Mouse (Mus musculus): Measurements from ENCODE around the gene Tsnax. TPM values are rescaled to one million over a fixed set of nuclear protein-coding genes. Genes with fewer than 3 reads are reported as not detected.

The Tsnax gene
- polyA plus RNA-seq, 1 experiment from 2014 or later = 129 TPM

DNA sequence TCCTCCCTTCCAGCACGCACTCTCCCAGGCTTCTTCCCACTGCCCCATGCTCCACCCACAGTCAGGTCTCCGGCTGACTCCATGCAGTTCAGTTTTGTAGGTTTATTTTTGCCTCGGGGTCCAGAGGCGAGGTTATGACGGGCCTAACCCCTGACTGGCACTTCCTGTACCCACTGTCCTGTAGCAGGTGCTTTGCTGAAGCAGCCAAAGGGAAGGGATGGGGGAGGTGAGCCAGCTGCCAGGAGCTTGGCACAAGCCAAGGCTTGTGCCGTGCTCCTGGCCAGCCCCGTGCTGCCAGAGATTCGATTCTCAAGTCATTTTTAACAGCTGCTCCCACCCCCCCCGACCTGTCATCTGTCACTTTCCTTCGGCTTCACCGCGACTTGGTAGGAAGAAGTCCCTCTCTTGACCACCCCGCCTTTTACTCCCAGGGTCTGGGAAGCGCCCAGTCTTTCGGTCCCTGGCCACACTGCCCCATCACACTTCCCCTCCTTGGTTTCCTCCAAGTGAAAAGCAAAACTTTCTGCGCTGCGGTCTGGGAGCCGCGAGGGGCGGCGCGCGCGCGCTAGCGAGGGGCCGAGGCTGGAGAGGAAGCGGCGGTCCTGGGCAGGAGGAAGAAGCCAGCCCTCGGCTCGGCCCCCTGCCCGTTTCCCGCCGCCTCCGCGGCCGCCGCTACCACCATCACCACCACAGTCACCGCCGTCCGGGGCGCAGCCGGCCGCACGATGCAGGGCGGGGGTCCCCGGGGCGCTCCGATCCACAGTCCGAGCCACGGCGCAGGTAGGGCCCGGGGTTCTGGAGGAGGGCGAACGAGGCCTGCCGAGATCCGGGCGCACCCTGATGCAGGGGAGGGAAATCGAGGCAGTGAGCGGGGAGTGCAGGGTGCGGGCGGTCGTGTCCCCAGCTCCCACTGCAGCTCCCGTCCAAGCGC is 41.0 kb downstream of the Tsnax start, which contains the start of gene Disc1:
TSS of gene Disc1 (plus strand) at position 691 of the 931 bp plus-strand sequence.
- H3K36me3 ChIP-seq (ENCODE audit: insufficient read depth, low read length) = no peaks in the 10 kb centered on the region
- peaks cover 11% of the 10 kb centered on the region for H3K4me1 ChIP-seq (ENCODE audit: insufficient read depth, low read length)
- H3K27ac ChIP-seq (ENCODE audit: low read length) = peak within 1 kb of the TSS; percentile 78
- 2% methylated on average over 63 of the region's 65 CpGs for WGBS
- peaks cover 21% of the 10 kb centered on the region for H3K27me3 ChIP-seq (ENCODE audit: insufficient read depth, low read length)
- peak within 1 kb of the TSS; percentile 74 for H3K4me3 ChIP-seq (ENCODE audit: low read length)
- H3K4me2 ChIP-seq (replicated peaks; ENCODE audit: low read depth, low read length) = peak within 1 kb of the TSS; percentile 95
- peak; percentile 74 for ATAC-seq (ENCODE audit: low FRiP score, low TSS enrichment)
- H3K9me3 ChIP-seq (ENCODE audit: low read length) = no peaks in the 10 kb centered on the region
- peak within 1 kb of the TSS; percentile 80 for H3K9ac ChIP-seq (replicated peaks; ENCODE audit: low read length)

DNA sequence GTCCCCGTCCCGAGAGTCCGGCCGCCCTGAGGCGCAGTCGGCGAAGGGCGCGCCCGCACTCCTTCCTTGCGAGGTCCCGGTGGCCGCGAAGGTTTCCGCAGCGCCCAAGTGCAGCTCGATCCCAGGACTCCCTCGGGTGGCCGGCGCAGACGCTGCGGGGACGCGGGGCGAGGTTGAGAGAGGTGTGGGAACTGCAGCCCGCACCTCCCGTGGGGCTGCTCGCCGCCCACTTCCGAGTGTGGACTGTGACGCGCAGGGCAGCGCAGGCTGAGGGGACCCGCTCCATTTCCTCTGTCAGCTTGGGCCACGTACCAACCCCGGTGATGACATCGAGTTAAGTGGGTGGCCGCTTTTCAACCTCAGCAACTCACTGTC is 41.6 kb downstream of the Tsnax start:
- H3K9ac ChIP-seq (replicated peaks; ENCODE audit: low read length) = peak overlapping the region; percentile 80
- peaks cover 21% of the 10 kb centered on the region for H3K27me3 ChIP-seq (ENCODE audit: insufficient read depth, low read length)
- H3K4me2 ChIP-seq (replicated peaks; ENCODE audit: low read depth, low read length) = peak overlapping the region; percentile 95
- 0% methylated on average over 36 of the region's 38 CpGs for WGBS
- H3K4me3 ChIP-seq (ENCODE audit: low read length) = peak overlapping the region; percentile 74
- H3K27ac ChIP-seq (ENCODE audit: low read length) = peak overlapping the region; percentile 78
- peaks cover 11% of the 10 kb centered on the region for H3K4me1 ChIP-seq (ENCODE audit: insufficient read depth, low read length)
- no peaks in the 10 kb centered on the region for H3K9me3 ChIP-seq (ENCODE audit: low read length)
- no peaks in the 10 kb centered on the region for H3K36me3 ChIP-seq (ENCODE audit: insufficient read depth, low read length)
- peak; percentile 70 for ATAC-seq (ENCODE audit: low FRiP score, low TSS enrichment)

DNA sequence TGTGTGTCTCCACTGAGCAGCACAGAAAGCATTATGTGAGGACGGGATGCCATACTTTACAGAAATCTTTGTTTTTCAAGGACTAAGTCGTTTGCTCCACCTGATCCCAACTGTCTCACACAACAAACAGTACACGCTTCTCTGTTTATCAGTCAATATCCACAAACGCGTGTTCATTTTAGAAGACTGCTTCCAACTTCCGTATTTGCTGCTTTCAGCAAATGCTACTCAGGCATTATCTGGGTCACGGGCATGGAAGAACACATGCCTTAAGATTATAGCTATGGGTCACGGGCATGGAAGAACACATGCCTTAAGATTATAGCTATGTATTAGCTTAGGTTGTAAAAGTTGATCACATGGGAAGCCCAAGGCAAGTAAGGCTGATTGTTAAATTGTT is 48.1 kb downstream of the Tsnax start:
- no peak for ATAC-seq (ENCODE audit: low FRiP score, low TSS enrichment)
- Histone ChIP-seq H3K27ac (ENCODE audit: low read length) (no peak overlapping the region), H3K27me3 (ENCODE audit: insufficient read depth, low read length) (no peaks in the 10 kb centered on the region), H3K9me3 (ENCODE audit: low read length) (no peaks in the 10 kb centered on the region), H3K36me3 (ENCODE audit: insufficient read depth, low read length) (no peaks in the 10 kb centered on the region), H3K9ac (replicated peaks; ENCODE audit: low read length) (no peak overlapping the region), H3K4me2 (replicated peaks; ENCODE audit: low read depth, low read length) (no peak overlapping the region), H3K4me3 (ENCODE audit: low read length) (no peak overlapping the region), H3K4me1 (ENCODE audit: insufficient read depth, low read length) (no peaks in the 10 kb centered on the region)
- 86% methylated on average over 8 of the region's 8 CpGs for WGBS

DNA sequence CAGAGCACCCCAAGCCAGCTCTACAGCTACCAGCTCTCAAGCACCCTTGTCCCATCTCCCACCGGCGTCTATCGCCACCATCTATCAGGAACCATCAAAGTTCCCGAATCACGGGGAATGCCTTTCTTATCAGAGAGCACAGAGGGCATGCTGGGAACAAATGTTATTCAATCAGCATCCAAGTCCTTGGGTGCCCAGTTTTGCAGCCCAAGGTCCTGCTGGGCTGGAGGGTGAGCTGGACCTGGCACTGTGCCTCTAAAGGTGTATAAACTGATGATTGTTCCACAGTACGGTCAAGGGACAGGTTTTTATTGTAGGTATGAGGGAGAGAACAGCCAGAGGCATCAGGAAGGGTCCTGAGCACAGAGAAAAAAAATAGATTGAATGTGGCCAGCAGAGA is 52.8 kb downstream of the Tsnax start:
- Histone ChIP-seq H3K9ac (replicated peaks; ENCODE audit: low read length) (no peak overlapping the region), H3K27ac (ENCODE audit: low read length) (no peak overlapping the region), H3K4me3 (ENCODE audit: low read length) (no peak overlapping the region), H3K27me3 (ENCODE audit: insufficient read depth, low read length) (no peaks in the 10 kb centered on the region), H3K9me3 (ENCODE audit: low read length) (no peaks in the 10 kb centered on the region), H3K4me1 (ENCODE audit: insufficient read depth, low read length) (no peaks in the 10 kb centered on the region), H3K4me2 (replicated peaks; ENCODE audit: low read depth, low read length) (no peak overlapping the region), H3K36me3 (ENCODE audit: insufficient read depth, low read length) (no peaks in the 10 kb centered on the region)
- WGBS = 85% methylated on average over 6 of the region's 6 CpGs
- ATAC-seq (ENCODE audit: low FRiP score, low TSS enrichment) = no peak

DNA sequence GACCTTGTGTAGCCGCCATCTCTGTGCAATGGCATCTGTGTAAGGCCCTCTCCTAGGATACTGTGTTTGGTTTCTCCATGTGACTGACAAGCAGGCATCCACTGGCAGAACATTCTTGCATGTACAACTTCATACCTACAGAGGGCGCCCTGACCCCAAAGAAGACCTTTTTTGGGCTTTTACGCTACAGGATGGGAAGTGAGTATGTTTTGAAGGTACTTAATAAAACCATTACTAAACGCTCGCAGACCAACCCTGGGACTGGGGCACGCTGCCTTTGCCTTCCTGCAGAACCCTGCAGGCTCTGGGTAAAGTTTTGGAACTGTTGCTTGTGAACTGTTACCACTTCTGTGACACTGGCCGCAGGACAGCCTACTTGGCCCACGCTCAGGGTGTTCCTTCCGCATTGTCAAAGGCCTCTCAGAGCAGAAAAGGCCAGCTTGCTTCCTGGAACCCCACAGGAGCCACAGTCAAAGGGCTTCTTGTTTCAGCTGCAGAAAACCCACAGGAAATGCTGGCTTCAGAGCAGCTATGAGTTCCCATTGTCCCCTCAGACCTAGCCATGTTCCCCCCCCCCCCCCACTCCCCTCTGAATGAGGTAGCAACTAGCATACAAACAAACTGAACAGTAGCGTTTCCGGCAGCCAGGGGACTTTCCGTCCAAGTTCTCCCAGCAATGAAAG is 54.3 kb downstream of the Tsnax start:
- Histone ChIP-seq H3K9ac (replicated peaks; ENCODE audit: low read length) (no peak overlapping the region; the same call in 1 of the 2 replicates), H3K27me3 (ENCODE audit: insufficient read depth, low read length) (no peaks in the 10 kb centered on the region), H3K27ac (ENCODE audit: low read length) (peak overlapping the region; percentile 76), H3K4me3 (ENCODE audit: low read length) (no peak overlapping the region), H3K9me3 (ENCODE audit: low read length) (no peaks in the 10 kb centered on the region), H3K4me2 (replicated peaks; ENCODE audit: low read depth, low read length) (peak overlapping the region; percentile 30; the same call in 1 of the 2 replicates), H3K4me1 (ENCODE audit: insufficient read depth, low read length) (no peaks in the 10 kb centered on the region), H3K36me3 (ENCODE audit: insufficient read depth, low read length) (no peaks in the 10 kb centered on the region)
- peak; percentile 79 for ATAC-seq (ENCODE audit: low FRiP score, low TSS enrichment)
- WGBS = 30% methylated on average over 12 of the region's 12 CpGs

DNA sequence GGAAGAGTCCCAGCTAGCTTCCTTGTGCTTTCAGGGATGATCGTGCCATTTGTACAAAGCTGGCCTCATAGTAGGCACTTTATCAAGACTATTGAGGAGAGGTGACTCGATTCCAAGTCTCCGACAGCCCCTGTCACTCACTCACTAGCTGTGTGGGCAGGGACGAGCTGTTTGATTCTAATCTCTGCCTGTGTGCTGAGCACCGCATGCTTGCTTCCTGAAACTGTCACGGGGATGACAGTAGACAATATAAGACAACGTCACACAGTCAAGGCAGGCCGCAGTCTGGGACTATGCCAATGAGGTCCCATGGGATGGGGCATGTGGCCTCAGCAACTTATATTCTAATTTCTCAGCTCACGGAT is 54.8 kb downstream of the Tsnax start:
- no peak overlapping the region for H3K4me3 ChIP-seq (ENCODE audit: low read length)
- peak; percentile 60 for ATAC-seq (ENCODE audit: low FRiP score, low TSS enrichment)
- no peaks in the 10 kb centered on the region for H3K4me1 ChIP-seq (ENCODE audit: insufficient read depth, low read length)
- no peak overlapping the region for H3K4me2 ChIP-seq (replicated peaks; ENCODE audit: low read depth, low read length)
- no peaks in the 10 kb centered on the region for H3K36me3 ChIP-seq (ENCODE audit: insufficient read depth, low read length)
- H3K9ac ChIP-seq (replicated peaks; ENCODE audit: low read length) = no peak overlapping the region; the same call in 1 of the 2 replicates
- no peaks in the 10 kb centered on the region for H3K9me3 ChIP-seq (ENCODE audit: low read length)
- WGBS = 74% methylated on average over 9 of the region's 9 CpGs
- H3K27me3 ChIP-seq (ENCODE audit: insufficient read depth, low read length) = no peaks in the 10 kb centered on the region
- H3K27ac ChIP-seq (ENCODE audit: low read length) = peak overlapping the region; percentile 76

DNA sequence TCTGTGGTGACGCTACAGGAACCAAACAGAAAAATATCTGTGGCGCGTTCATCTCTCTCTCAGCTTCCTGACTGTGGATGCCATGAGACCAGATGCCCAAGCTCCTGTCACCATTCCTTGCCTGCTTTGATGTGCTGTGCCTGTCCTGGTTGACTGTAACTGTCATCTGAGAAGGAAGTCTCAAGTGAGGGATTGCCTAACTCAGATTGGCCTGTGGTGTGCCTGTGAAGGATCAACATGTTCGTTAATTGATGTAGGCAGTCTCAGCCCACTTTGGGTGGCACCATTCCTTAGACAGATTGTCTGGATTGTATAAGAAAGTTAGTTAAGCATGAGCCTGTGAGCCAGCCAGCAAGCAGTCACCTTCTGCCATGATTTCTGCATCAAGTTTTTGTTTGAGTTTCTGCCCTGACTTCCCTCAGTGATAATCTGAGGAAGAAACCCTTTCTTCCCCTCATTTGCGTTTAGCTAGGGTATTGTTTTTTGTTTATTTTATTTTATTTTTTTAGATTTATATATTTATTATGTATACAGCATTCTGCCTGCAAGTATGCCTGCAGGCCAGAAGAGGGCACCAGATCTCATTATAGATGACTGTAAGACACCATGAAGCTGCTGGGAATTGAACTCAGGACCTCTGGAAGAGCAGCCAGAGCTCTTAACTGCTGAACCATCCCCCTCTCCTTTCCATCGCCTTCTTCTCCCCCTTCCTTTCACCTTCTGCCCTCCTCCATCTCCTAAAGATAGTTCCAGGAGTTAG is 55.5 kb downstream of the Tsnax start:
- Histone ChIP-seq H3K4me3 (ENCODE audit: low read length) (no peak overlapping the region), H3K27ac (ENCODE audit: low read length) (peak overlapping the region; percentile 76), H3K4me2 (replicated peaks; ENCODE audit: low read depth, low read length) (no peak overlapping the region), H3K4me1 (ENCODE audit: insufficient read depth, low read length) (no peaks in the 10 kb centered on the region), H3K27me3 (ENCODE audit: insufficient read depth, low read length) (no peaks in the 10 kb centered on the region), H3K36me3 (ENCODE audit: insufficient read depth, low read length) (no peaks in the 10 kb centered on the region), H3K9ac (replicated peaks; ENCODE audit: low read length) (no peak overlapping the region), H3K9me3 (ENCODE audit: low read length) (no peaks in the 10 kb centered on the region)
- 87% methylated on average over 6 of the region's 6 CpGs for WGBS
- ATAC-seq (ENCODE audit: low FRiP score, low TSS enrichment) = no peak

DNA sequence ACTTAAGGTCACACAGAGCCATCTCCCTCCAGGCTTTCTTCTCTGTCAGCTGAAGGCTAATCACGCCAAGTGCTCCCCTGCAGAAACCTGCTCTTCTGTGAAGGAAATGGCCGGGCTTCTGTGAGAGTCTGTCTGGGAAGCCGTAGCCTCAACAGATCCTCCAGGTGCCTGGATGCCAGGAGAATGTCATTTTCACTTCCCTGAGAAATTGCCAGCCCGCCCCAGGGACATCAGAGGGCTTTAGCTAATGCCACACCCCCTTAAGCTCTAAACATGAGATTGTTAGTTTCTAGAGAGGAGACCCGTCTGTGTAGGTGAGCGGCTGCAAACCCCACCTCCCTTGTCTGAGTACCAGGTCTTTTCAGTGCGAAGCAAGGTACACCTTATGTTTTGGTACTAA is 56.5 kb downstream of the Tsnax start:
- Histone ChIP-seq H3K4me1 (ENCODE audit: insufficient read depth, low read length) (no peaks in the 10 kb centered on the region), H3K27me3 (ENCODE audit: insufficient read depth, low read length) (no peaks in the 10 kb centered on the region), H3K4me2 (replicated peaks; ENCODE audit: low read depth, low read length) (no peak overlapping the region), H3K27ac (ENCODE audit: low read length) (no peak overlapping the region), H3K4me3 (ENCODE audit: low read length) (no peak overlapping the region), H3K36me3 (ENCODE audit: insufficient read depth, low read length) (no peaks in the 10 kb centered on the region), H3K9ac (replicated peaks; ENCODE audit: low read length) (no peak overlapping the region), H3K9me3 (ENCODE audit: low read length) (no peaks in the 10 kb centered on the region)
- ATAC-seq (ENCODE audit: low FRiP score, low TSS enrichment) = no peak
- WGBS = 66% methylated on average over 7 of the region's 7 CpGs

DNA sequence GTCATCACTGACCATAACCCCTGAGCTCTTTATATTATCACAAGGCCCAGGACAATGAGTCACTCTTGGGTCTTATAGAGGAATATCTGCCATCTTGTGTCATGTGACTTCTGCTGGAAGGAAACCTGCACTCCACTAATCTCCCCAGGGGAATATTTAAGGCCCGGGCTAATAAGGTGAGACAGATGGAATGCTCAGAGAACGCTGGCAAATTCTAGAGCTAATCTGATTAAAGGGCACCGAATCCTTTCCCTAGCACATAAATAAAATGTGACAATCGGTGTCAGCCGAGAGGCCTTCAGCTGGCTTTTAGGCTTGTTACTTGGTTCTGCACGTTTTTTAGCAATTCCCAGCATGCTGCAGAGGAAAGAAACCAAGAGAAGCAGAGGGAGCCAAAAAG is 56.9 kb downstream of the Tsnax start:
- no peaks in the 10 kb centered on the region for H3K9me3 ChIP-seq (ENCODE audit: low read length)
- no peak overlapping the region for H3K4me3 ChIP-seq (ENCODE audit: low read length)
- no peak overlapping the region for H3K9ac ChIP-seq (replicated peaks; ENCODE audit: low read length)
- no peaks in the 10 kb centered on the region for H3K27me3 ChIP-seq (ENCODE audit: insufficient read depth, low read length)
- no peaks in the 10 kb centered on the region for H3K36me3 ChIP-seq (ENCODE audit: insufficient read depth, low read length)
- no peak for ATAC-seq (ENCODE audit: low FRiP score, low TSS enrichment)
- no peaks in the 10 kb centered on the region for H3K4me1 ChIP-seq (ENCODE audit: insufficient read depth, low read length)
- H3K4me2 ChIP-seq (replicated peaks; ENCODE audit: low read depth, low read length) = no peak overlapping the region
- no peak overlapping the region for H3K27ac ChIP-seq (ENCODE audit: low read length)
- WGBS = 56% methylated on average over 6 of the region's 6 CpGs
